Mouse (Mus musculus): ENCODE measurements around the gene Corin. TPM values are rescaled to one million over a fixed set of nuclear protein-coding genes. Genes with fewer than 3 reads are reported as not detected.

Corin gene
- polyA plus RNA-seq, 1 experiment: 0.04 TPM

GRCm38 (mm10) chr5:72446104-72446503 lies 58.2 kb downstream of the Corin start:
- H3K9me3 ChIP-seq: no peaks in the 10 kb centered on the region
- H3K4me3 ChIP-seq (replicated peaks): no peak overlapping the region
- peaks cover 1% of the 10 kb centered on the region for H3K27me3 ChIP-seq (replicated peaks)
- no peaks in the 10 kb centered on the region for H3K36me3 ChIP-seq (replicated peaks; ENCODE audit: low read length)
- TF ChIP-seq FLI1 (IDR thresholded peaks at IDR 0.05; ENCODE audit: low read length) (no peak), GATA1 (IDR thresholded peaks at IDR 0.05; ENCODE audit: borderline replicate concordance, low read length) (no peak)
- H3K4me1 ChIP-seq: no peaks in the 10 kb centered on the region

GRCm38 (mm10) chr5:72443946-72444345 lies 60.3 kb downstream of the Corin start:
- Histone ChIP-seq H3K36me3 (replicated peaks; ENCODE audit: low read length) (no peaks in the 10 kb centered on the region), H3K27me3 (replicated peaks) (peaks cover 1% of the 10 kb centered on the region), H3K4me3 (replicated peaks) (no peak overlapping the region), H3K4me1 (no peaks in the 10 kb centered on the region), H3K9me3 (no peaks in the 10 kb centered on the region)
- TF ChIP-seq FLI1 (IDR thresholded peaks at IDR 0.05; ENCODE audit: low read length) (no peak), GATA1 (IDR thresholded peaks at IDR 0.05; ENCODE audit: borderline replicate concordance, low read length) (no peak)

DNA sequence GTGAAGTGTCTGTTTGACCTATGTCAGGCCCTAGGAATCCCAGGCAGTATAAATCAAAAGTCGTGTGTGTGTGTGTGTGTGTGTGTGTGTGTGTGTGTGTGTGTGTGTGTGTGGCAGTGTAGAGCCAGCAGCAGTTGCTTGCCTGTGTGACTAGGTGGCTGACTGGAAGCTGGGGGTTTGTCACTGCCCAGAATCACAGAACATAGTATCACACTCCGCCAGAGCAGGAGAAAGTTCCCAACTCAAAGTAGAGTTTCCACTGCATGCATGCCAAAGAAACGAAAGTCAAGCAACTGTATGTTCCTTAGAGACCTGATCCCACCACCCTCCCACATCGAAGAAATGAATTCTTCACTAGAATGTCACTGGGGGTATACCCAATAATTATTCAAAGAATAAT lies 61.3 kb downstream of the Corin start:
- Histone ChIP-seq H3K36me3 (replicated peaks; ENCODE audit: low read length) (no peaks in the 10 kb centered on the region), H3K4me3 (replicated peaks) (no peak overlapping the region), H3K27me3 (replicated peaks) (peaks cover 1% of the 10 kb centered on the region), H3K4me1 (no peaks in the 10 kb centered on the region), H3K9me3 (no peaks in the 10 kb centered on the region)
- no peak for TF ChIP-seq FLI1 (IDR thresholded peaks at IDR 0.05; ENCODE audit: low read length)
- TF ChIP-seq GATA1 (IDR thresholded peaks at IDR 0.05; ENCODE audit: borderline replicate concordance, low read length): no peak

GRCm38 (mm10) chr5:72441181-72441580 lies 63.1 kb downstream of the Corin start:
- Histone ChIP-seq H3K4me3 (replicated peaks) (no peak overlapping the region), H3K36me3 (replicated peaks; ENCODE audit: low read length) (no peaks in the 10 kb centered on the region), H3K27me3 (replicated peaks) (peaks cover 1% of the 10 kb centered on the region), H3K9me3 (no peaks in the 10 kb centered on the region), H3K4me1 (no peaks in the 10 kb centered on the region)
- no peak for TF ChIP-seq GATA1 (IDR thresholded peaks at IDR 0.05; ENCODE audit: borderline replicate concordance, low read length)

DNA sequence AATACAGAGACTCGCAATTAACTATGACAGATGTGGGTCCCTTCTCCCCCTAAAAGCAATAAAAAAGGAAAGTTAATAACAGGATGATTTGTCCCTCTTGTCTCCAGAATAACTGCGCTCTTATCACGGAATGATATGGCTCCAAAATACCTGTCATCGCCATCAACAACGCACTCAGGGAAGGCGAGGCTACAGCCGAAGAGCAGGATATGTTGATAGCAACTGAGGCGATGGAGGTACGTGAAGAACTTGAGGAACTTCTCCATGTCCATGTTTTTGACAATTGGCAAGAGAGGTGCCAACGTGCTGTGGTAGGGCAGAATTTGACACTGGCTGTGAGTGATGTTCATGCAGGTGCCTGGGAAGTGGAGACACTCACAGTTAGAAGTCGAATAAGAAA lies 69.2 kb downstream of the Corin start:
- no peak for TF ChIP-seq FLI1 (IDR thresholded peaks at IDR 0.05; ENCODE audit: low read length)
- TF ChIP-seq GATA1 (IDR thresholded peaks at IDR 0.05; ENCODE audit: borderline replicate concordance, low read length): no peak
- H3K9me3 ChIP-seq: no peaks in the 10 kb centered on the region
- no peaks in the 10 kb centered on the region for H3K4me1 ChIP-seq
- H3K36me3 ChIP-seq (replicated peaks; ENCODE audit: low read length): no peaks in the 10 kb centered on the region
- H3K27me3 ChIP-seq (replicated peaks): no peaks in the 10 kb centered on the region
- H3K4me3 ChIP-seq (replicated peaks): no peak overlapping the region

DNA sequence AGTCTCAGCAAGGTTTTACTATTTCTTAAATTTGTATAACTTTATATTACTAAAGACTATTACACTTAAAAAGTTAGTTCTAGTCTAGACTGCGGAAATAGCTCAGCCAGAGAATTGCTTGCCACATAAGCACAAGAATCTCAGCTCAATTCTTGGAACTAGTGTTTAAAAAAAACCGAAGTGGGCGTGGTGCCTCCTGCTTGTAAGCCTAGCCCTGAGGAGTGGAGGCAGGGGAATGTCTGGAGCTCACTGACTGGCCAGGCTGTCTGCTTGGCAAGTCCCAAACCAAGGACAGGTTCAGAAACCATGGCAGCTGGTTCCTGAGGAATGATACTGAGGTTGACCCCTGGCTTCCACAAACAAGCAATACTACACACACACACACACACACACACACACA lies 72.4 kb downstream of the Corin start:
- Histone ChIP-seq H3K9me3 (0 out of 2 replicates have a peak, but pooled peaks cover 4% of the 10 kb centered on the region), H3K4me3 (replicated peaks) (no peak overlapping the region), H3K27me3 (replicated peaks) (no peaks in the 10 kb centered on the region), H3K36me3 (replicated peaks; ENCODE audit: low read length) (no peaks in the 10 kb centered on the region), H3K4me1 (no peaks in the 10 kb centered on the region)
- TF ChIP-seq FLI1 (IDR thresholded peaks at IDR 0.05; ENCODE audit: low read length) (no peak), GATA1 (IDR thresholded peaks at IDR 0.05; ENCODE audit: borderline replicate concordance, low read length) (no peak)

GRCm38 (mm10) chr5:72427556-72427955 lies 76.7 kb downstream of the Corin start:
- peaks cover 7% of the 10 kb centered on the region; the same call in 1 of the 2 replicates for H3K9me3 ChIP-seq
- H3K4me3 ChIP-seq (replicated peaks): no peak overlapping the region
- H3K36me3 ChIP-seq (replicated peaks; ENCODE audit: low read length): no peaks in the 10 kb centered on the region
- no peaks in the 10 kb centered on the region for H3K27me3 ChIP-seq (replicated peaks)
- no peaks in the 10 kb centered on the region for H3K4me1 ChIP-seq
- TF ChIP-seq GATA1 (IDR thresholded peaks at IDR 0.05; ENCODE audit: borderline replicate concordance, low read length) (no peak), FLI1 (IDR thresholded peaks at IDR 0.05; ENCODE audit: low read length) (no peak)

DNA sequence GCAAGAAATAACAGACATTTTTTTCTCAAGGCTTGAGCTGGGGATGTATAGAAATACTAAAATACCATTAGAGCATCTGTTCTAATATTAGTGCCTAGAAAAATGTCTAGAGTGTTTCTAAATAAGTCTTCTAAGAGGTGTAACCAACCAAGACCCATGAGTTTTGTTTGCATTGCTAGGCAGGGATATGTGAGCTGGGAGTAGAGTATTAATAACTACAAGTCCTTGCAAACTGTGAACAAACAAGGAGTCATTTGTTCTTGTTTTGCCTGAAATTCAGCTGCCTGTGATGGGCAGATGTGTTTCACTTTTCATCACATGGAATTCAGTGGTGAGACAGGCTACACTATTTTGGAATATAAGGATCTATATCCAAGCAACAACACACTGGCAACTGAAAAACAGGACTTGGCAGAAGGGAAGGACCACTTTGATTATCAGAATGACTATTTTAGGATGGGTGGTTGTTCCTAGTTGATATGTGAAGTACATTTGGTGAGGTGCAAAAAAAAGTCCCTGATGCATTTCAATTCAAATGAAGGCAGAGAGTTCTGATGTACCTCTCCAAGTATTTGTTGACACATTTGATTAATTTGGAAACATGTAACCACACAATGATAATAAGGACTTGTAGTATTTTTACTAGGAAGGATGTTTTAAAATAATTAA lies 78.8 kb downstream of the Corin start:
- Histone ChIP-seq H3K4me1 (no peaks in the 10 kb centered on the region), H3K9me3 (peaks cover 7% of the 10 kb centered on the region; the same call in 1 of the 2 replicates), H3K36me3 (replicated peaks; ENCODE audit: low read length) (no peaks in the 10 kb centered on the region), H3K4me3 (replicated peaks) (no peak overlapping the region), H3K27me3 (replicated peaks) (no peaks in the 10 kb centered on the region)
- TF ChIP-seq FLI1 (IDR thresholded peaks at IDR 0.05; ENCODE audit: low read length) (no peak), GATA1 (IDR thresholded peaks at IDR 0.05; ENCODE audit: borderline replicate concordance, low read length) (no peak)

- TF ChIP-seq GATA1 (IDR thresholded peaks at IDR 0.05; ENCODE audit: borderline replicate concordance, low read length) (no peak), FLI1 (IDR thresholded peaks at IDR 0.05; ENCODE audit: low read length) (no peak)
- peaks cover 2% of the 10 kb centered on the region for H3K27me3 ChIP-seq (replicated peaks)
- no peak overlapping the region for H3K4me3 ChIP-seq (replicated peaks)
Observed at GRCm38 (mm10) chr5:72411874-72412329, 92.4 kb downstream of the Corin start.

DNA sequence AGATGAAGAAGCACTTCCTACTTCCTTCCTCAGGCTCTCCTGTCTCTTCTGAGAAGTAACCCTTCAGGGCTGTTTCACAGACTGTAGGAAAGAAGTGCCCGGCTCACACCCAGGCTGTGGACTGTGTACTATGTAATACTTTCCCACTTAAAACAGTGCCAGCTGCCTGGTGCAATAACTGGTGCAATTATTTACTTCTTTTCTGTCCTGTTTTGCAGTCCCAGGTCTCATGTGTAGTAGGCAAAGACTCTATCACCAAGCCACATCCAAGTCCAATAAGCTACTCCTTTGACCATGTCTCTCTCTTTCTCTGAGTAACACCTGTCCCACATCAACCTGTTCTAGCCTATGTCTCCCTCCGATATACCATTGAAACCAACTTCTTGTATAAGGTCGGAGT lies 93.4 kb downstream of the Corin start:
- H3K4me1 ChIP-seq: no peaks in the 10 kb centered on the region
- TF ChIP-seq FLI1 (IDR thresholded peaks at IDR 0.05; ENCODE audit: low read length) (no peak), GATA1 (IDR thresholded peaks at IDR 0.05; ENCODE audit: borderline replicate concordance, low read length) (no peak)
- no peaks in the 10 kb centered on the region for H3K9me3 ChIP-seq
- peaks cover 2% of the 10 kb centered on the region for H3K27me3 ChIP-seq (replicated peaks)
- H3K4me3 ChIP-seq (replicated peaks): no peak overlapping the region
- no peaks in the 10 kb centered on the region for H3K36me3 ChIP-seq (replicated peaks; ENCODE audit: low read length)

More at GRCm38 (mm10) chr5:72411874-72412329, 92.4 kb downstream of the Corin start:
- Histone ChIP-seq H3K9me3 (no peaks in the 10 kb centered on the region), H3K36me3 (replicated peaks; ENCODE audit: low read length) (no peaks in the 10 kb centered on the region), H3K4me1 (no peaks in the 10 kb centered on the region)

Data from megakaryocyte, embryonic 14.5 days (primary cell).